Mouse (Mus musculus): ENCODE results near the gene Kctd10.

DNA sequence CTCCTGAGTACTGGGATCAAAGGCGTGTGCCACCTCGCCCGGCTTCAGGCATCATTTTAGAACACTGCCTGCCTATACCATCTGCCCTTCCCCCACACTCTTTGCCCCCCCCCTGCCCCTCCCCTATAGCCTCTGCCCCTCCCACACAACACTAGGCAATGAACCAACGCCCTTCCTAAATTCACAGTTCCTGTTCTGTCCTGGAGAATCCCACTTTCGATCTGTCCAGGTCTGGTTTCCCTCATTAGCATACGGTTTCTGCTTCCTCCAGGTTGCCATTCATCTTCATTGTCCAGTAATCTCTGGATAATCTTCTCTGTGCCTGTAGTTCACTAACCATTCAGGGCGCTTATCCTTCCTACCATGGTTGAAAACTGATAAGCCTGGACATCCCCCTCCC is 36.7 kb downstream of the Kctd10 start:
- TF ChIP-seq CTCF (IDR thresholded peaks at IDR 0.05; ENCODE audit: low read depth, low read length) (no peak), POLR2AphosphoS5 (IDR thresholded peaks at IDR 0.05; ENCODE audit: insufficient replicate concordance, low read depth, low read length) (no peak), GATA1 (IDR thresholded peaks at IDR 0.05; ENCODE audit: borderline replicate concordance, low read length) (no peak), TAL1 (conservative IDR thresholded peaks at IDR 0.05; ENCODE audit: low read depth, low read length) (no peak), GATA2 (IDR thresholded peaks at IDR 0.05; ENCODE audit: borderline replicate concordance, low read depth, low read length) (no peak)

Measured in G1E (cell line).